Mouse (Mus musculus): ENCODE measurements around the gene Timm9.
A peak's percentile ranks its signal among the peaks of the same experiment; 100 is the strongest.

Gene Timm9

GRCm38 (mm10) chr12:71136130-71136973, at the start of gene Timm9, which contains the start of gene 2700049A03Rik:
Gene Timm9, minus strand, starts transcription at chr12:71136684.
Gene 2700049A03Rik, plus strand, starts transcription at chr12:71136848.
- peak; percentile 63 for DNase-seq (ENCODE audit: low read depth, low spot score)

GRCm38 (mm10) chr12:71184396-71184795, 47.9 kb upstream of the Timm9 start:
- DNase-seq (ENCODE audit: low read depth, low spot score): no peak

- DNase-seq (ENCODE audit: low read depth, low spot score): no peak
Measured at GRCm38 (mm10) chr12:71183736-71184135, 47.3 kb upstream of the Timm9 start.

GRCm38 (mm10) chr12:71169911-71170310, 33.4 kb upstream of the Timm9 start:
- DNase-seq (ENCODE audit: low read depth, low spot score): no peak

GRCm38 (mm10) chr12:71164410-71164809, 27.9 kb upstream of the Timm9 start:
- no peak for DNase-seq (ENCODE audit: low read depth, low spot score)

GRCm38 (mm10) chr12:71157974-71158373, 21.5 kb upstream of the Timm9 start:
- no peak for DNase-seq (ENCODE audit: low read depth, low spot score)

- no peak for DNase-seq (ENCODE audit: low read depth, low spot score)
Measured at GRCm38 (mm10) chr12:71154979-71155378, 18.5 kb upstream of the Timm9 start.

- no peak for DNase-seq (ENCODE audit: low read depth, low spot score)
Measured at GRCm38 (mm10) chr12:71150167-71150566, 13.7 kb upstream of the Timm9 start.

GRCm38 (mm10) chr12:71149456-71149855, 13.0 kb upstream of the Timm9 start:
- DNase-seq (ENCODE audit: low read depth, low spot score): no peak

GRCm38 (mm10) chr12:71148801-71149200, 12.3 kb upstream of the Timm9 start:
- DNase-seq (ENCODE audit: low read depth, low spot score): no peak

- DNase-seq (ENCODE audit: low read depth, low spot score): no peak
Measured at GRCm38 (mm10) chr12:71147641-71148040, 11.2 kb upstream of the Timm9 start.

- no peak for DNase-seq (ENCODE audit: low read depth, low spot score)
Measured at GRCm38 (mm10) chr12:71141189-71141588, 4.7 kb upstream of the Timm9 start.

- DNase-seq (ENCODE audit: low read depth, low spot score): no peak
Measured at GRCm38 (mm10) chr12:71139258-71139828, 2.9 kb upstream of the Timm9 start.

- DNase-seq (ENCODE audit: low read depth, low spot score): no peak
Measured at GRCm38 (mm10) chr12:71137686-71138085, 1.2 kb upstream of the Timm9 start.

GRCm38 (mm10) chr12:71136974-71137491, 549 bp upstream of the Timm9 start:
- peak; percentile 77 for DNase-seq (ENCODE audit: low read depth, low spot score)

GRCm38 (mm10) chr12:71135581-71135980, 903 bp downstream of the Timm9 start:
- DNase-seq (ENCODE audit: low read depth, low spot score): no peak

GRCm38 (mm10) chr12:71123286-71123685, 13.2 kb downstream of the Timm9 start:
- DNase-seq (ENCODE audit: low read depth, low spot score): no peak

- no peak for DNase-seq (ENCODE audit: low read depth, low spot score)
Measured at GRCm38 (mm10) chr12:71122731-71123130, 13.8 kb downstream of the Timm9 start.

- DNase-seq (ENCODE audit: low read depth, low spot score): no peak
Measured at GRCm38 (mm10) chr12:71116411-71116810, 20.1 kb downstream of the Timm9 start.

- DNase-seq (ENCODE audit: low read depth, low spot score): no peak
Measured at GRCm38 (mm10) chr12:71113675-71114288, 22.7 kb downstream of the Timm9 start.

- no peak for DNase-seq (ENCODE audit: low read depth, low spot score)
Measured at GRCm38 (mm10) chr12:71113074-71113473, 23.4 kb downstream of the Timm9 start.

- no peak for DNase-seq (ENCODE audit: low read depth, low spot score)
Measured at GRCm38 (mm10) chr12:71111331-71111730, 25.2 kb downstream of the Timm9 start, which contains the start of gene Tomm20l. Gene Tomm20l, plus strand, starts transcription at chr12:71111428.
